Mouse (Mus musculus) lung, postnatal 0 days (tissue): ENCODE measurements around the gene St8sia1. TPM values are rescaled to one million over a fixed set of nuclear protein-coding genes. Genes with fewer than 3 reads are reported as not detected.

Source experiments
- ATAC-seq: fragments of 200-750 bp; cut with Nextera tagmentation; 2 replicates; pipeline ENCODE4 v1.8.0; 2017; ENCODE audit warnings: moderate library complexity
- DNase-seq: peaks from one replicate; pipeline ENCODE4 v3.0.0-alpha.2; 2016; ENCODE audit warnings: low spot score
- H3K27ac ChIP-seq: fragments of 300-500 bp; sonication (generic); 2 replicates; pipeline ENCODE4 v1.5.1; 2014; ENCODE audit warnings: antibody characterized with exemption, mild to moderate bottlenecking, low read length, mixed read lengths
- H3K27me3 ChIP-seq: fragments of 300-500 bp; sonication (generic); replicated peaks from 2 replicates; pipeline ENCODE4 v1.6.1; 2014; ENCODE audit warnings: low read length, mixed read lengths; ENCODE audit not compliant: insufficient read depth
- H3K36me3 ChIP-seq: fragments of 300-500 bp; sonication (generic); 2 replicates; pipeline ENCODE4 v1.6.1; 2014; ENCODE audit warnings: low read length, mixed read lengths; ENCODE audit not compliant: insufficient read depth
- H3K4me1 ChIP-seq: fragments of 300-500 bp; sonication (generic); 2 replicates; pipeline ENCODE4 v1.6.1; 2014; ENCODE audit warnings: antibody characterized with exemption, low read depth, low read length, mixed read lengths; ENCODE audit not compliant: insufficient read depth
- H3K4me2 ChIP-seq: fragments of 300-500 bp; sonication (generic); replicated peaks from 2 replicates; pipeline ENCODE4 v1.6.1; 2014; ENCODE audit warnings: low read depth, mild to moderate bottlenecking, low read length, moderate library complexity, mixed read lengths
- H3K4me3 ChIP-seq: fragments of 300-500 bp; sonication (generic); 2 replicates; pipeline ENCODE4 v1.5.1; 2014; ENCODE audit warnings: low read depth, low read length
- H3K9ac ChIP-seq: fragments of 300-500 bp; sonication (generic); replicated peaks from 2 replicates; pipeline ENCODE4 v1.6.1; 2014; ENCODE audit warnings: low read depth, mild to moderate bottlenecking
- H3K9me3 ChIP-seq: fragments of 300-500 bp; sonication (generic); 2 replicates; pipeline ENCODE4 v1.6.1; 2016; ENCODE audit warnings: low read length, mixed read lengths
- CTCF ChIP-seq: IDR thresholded peaks from 2 replicates; pipeline ENCODE4 v1.5.1; 2016; ENCODE audit warnings: antibody characterized with exemption, mild to moderate bottlenecking
- EP300 ChIP-seq: IDR thresholded peaks from 2 replicates; pipeline ENCODE4 v1.6.1; 2016; ENCODE audit warnings: antibody characterized with exemption, mild to moderate bottlenecking, control low read depth
- WGBS: fragments of 180-500 bp; shearing (Covaris S2); extraction: QIAGEN DNeasy Blood & Tissue Kit; methylation state at CpG from one replicate; pipeline ENCODE4 v1.1.7; 2014; 5-methylcytosine and 5-hydroxymethylcytosine counted together
- polyA plus RNA-seq: library from polyadenylated mRNA; unstranded; fragments of >200 nt; fragmentation: Nextera tagmentation; extraction: Ambion mirVana; gene quantifications from 2 replicates; pipeline ENCODE4 v1.2.1, GENCODE M21; 2015

St8sia1 gene
- polyA plus RNA-seq, 1 experiment from 2014 or later, result 0.11 TPM

- ATAC-seq (no peak), DNase-seq (no peak)
- H3K9me3 ChIP-seq, result no peaks in the 10 kb centered on the region
- H3K36me3 ChIP-seq, result no peaks in the 10 kb centered on the region
- TF ChIP-seq CTCF, result no peak
- no peak for TF ChIP-seq EP300
- H3K27me3 ChIP-seq, result no peaks in the 10 kb centered on the region
- H3K9ac ChIP-seq, result no peak within 1 kb of the TSS
- H3K4me2 ChIP-seq, result no peak within 1 kb of the TSS
- no peak within 1 kb of the TSS for H3K27ac ChIP-seq
- no peaks in the 10 kb centered on the region for H3K4me1 ChIP-seq
- H3K4me3 ChIP-seq, result no peak within 1 kb of the TSS
Observed at GRCm38 (mm10) chr6:142804402-142804801, 159.8 kb downstream of the St8sia1 start, which contains the start of gene Sult6b2. TSS of gene Sult6b2 (minus strand) at chr6:142804502.

- H3K4me2 ChIP-seq, result no peak overlapping the region
- H3K4me1 ChIP-seq, result no peaks in the 10 kb centered on the region
- DNase-seq (no peak), ATAC-seq (no peak)
- H3K9ac ChIP-seq, result no peak overlapping the region
- 35% methylated on average over 11 of the region's 11 CpGs for WGBS
- no peak overlapping the region for H3K27ac ChIP-seq
- no peaks in the 10 kb centered on the region for H3K36me3 ChIP-seq
- H3K27me3 ChIP-seq, result no peaks in the 10 kb centered on the region
- no peaks in the 10 kb centered on the region for H3K9me3 ChIP-seq
- no peak overlapping the region for H3K4me3 ChIP-seq
- TF ChIP-seq CTCF, result no peak
- no peak for TF ChIP-seq EP300
Observed at GRCm38 (mm10) chr6:142802617-142803525, 161.4 kb downstream of the St8sia1 start.

- ATAC-seq, result no peak
- Histone ChIP-seq H3K36me3 (no peaks in the 10 kb centered on the region), H3K9me3 (no peaks in the 10 kb centered on the region), H3K27ac (no peak overlapping the region), H3K4me3 (no peak overlapping the region), H3K9ac (no peak overlapping the region), H3K4me1 (no peaks in the 10 kb centered on the region), H3K4me2 (no peak overlapping the region), H3K27me3 (no peaks in the 10 kb centered on the region)
- TF ChIP-seq CTCF (no peak), EP300 (no peak)
- 77% methylated on average over 5 of the region's 5 CpGs for WGBS
- DNase-seq, result no peak
Observed at GRCm38 (mm10) chr6:142801687-142802086, 162.6 kb downstream of the St8sia1 start.

- TF ChIP-seq CTCF (no peak), EP300 (no peak)
- ATAC-seq (no peak), DNase-seq (no peak)
- Histone ChIP-seq H3K27me3 (no peaks in the 10 kb centered on the region), H3K4me1 (no peaks in the 10 kb centered on the region), H3K9ac (no peak overlapping the region), H3K9me3 (no peaks in the 10 kb centered on the region), H3K27ac (no peak overlapping the region), H3K36me3 (no peaks in the 10 kb centered on the region), H3K4me3 (no peak overlapping the region), H3K4me2 (no peak overlapping the region)
- WGBS, result 60% methylated on average over 7 of the region's 7 CpGs
Observed at GRCm38 (mm10) chr6:142799704-142800374, 164.4 kb downstream of the St8sia1 start.

- DNase-seq (no peak), ATAC-seq (no peak)
- Histone ChIP-seq H3K9ac (no peak overlapping the region), H3K27me3 (no peaks in the 10 kb centered on the region), H3K4me2 (no peak overlapping the region), H3K36me3 (no peaks in the 10 kb centered on the region), H3K27ac (no peak overlapping the region), H3K9me3 (no peaks in the 10 kb centered on the region), H3K4me1 (no peaks in the 10 kb centered on the region), H3K4me3 (no peak overlapping the region)
- no peak for TF ChIP-seq EP300
- TF ChIP-seq CTCF, result no peak
- 79% methylated on average over 9 of the region's 9 CpGs for WGBS
Observed at GRCm38 (mm10) chr6:142798837-142799236, 165.4 kb downstream of the St8sia1 start.

- WGBS, result 56% methylated on average over 1 of the region's 1 CpGs
- TF ChIP-seq EP300 (no peak), CTCF (no peak)
- H3K27me3 ChIP-seq, result no peaks in the 10 kb centered on the region
- DNase-seq (no peak), ATAC-seq (no peak)
- H3K27ac ChIP-seq, result no peak overlapping the region
- no peaks in the 10 kb centered on the region for H3K4me1 ChIP-seq
- no peak overlapping the region for H3K9ac ChIP-seq
- H3K9me3 ChIP-seq, result no peaks in the 10 kb centered on the region
- H3K36me3 ChIP-seq, result no peaks in the 10 kb centered on the region
- no peak overlapping the region for H3K4me3 ChIP-seq
- no peak overlapping the region for H3K4me2 ChIP-seq
Observed at GRCm38 (mm10) chr6:142797996-142798395, 166.3 kb downstream of the St8sia1 start.
